Mouse (Mus musculus): ENCODE measurements around the gene Sp1.

Gene Sp1

GRCm38 (mm10) chr15:102433173-102433572, 27.2 kb downstream of the Sp1 start:
- DNase-seq (ENCODE audit: low read depth, low spot score), result no peak

GRCm38 (mm10) chr15:102442490-102442889, 36.5 kb downstream of the Sp1 start:
- DNase-seq (ENCODE audit: low read depth, low spot score), result peak; percentile 97

GRCm38 (mm10) chr15:102445146-102445545, 39.2 kb downstream of the Sp1 start, which contains the start of gene Amhr2:
Gene Amhr2 (plus strand): TSS chr15:102445367.
- DNase-seq (ENCODE audit: low read depth, low spot score), result no peak

- DNase-seq (ENCODE audit: low read depth, low spot score), result no peak
Measured at GRCm38 (mm10) chr15:102446448-102446847, 40.5 kb downstream of the Sp1 start.

GRCm38 (mm10) chr15:102449366-102449765, 43.4 kb downstream of the Sp1 start:
- DNase-seq (ENCODE audit: low read depth, low spot score), result no peak

GRCm38 (mm10) chr15:102450928-102451327, 45.0 kb downstream of the Sp1 start:
- peak; percentile 51 for DNase-seq (ENCODE audit: low read depth, low spot score)

GRCm38 (mm10) chr15:102451666-102452430, 45.9 kb downstream of the Sp1 start:
- no peak for DNase-seq (ENCODE audit: low read depth, low spot score)

- no peak for DNase-seq (ENCODE audit: low read depth, low spot score)
Measured at GRCm38 (mm10) chr15:102455993-102456392, 50.0 kb downstream of the Sp1 start.

GRCm38 (mm10) chr15:102458050-102458736, 52.2 kb downstream of the Sp1 start:
- no peak for DNase-seq (ENCODE audit: low read depth, low spot score)

GRCm38 (mm10) chr15:102458904-102459317, 53.0 kb downstream of the Sp1 start, which contains the start of gene Prr13:
Gene Prr13 (plus strand): TSS chr15:102459028.
- peak; percentile 100 for DNase-seq (ENCODE audit: low read depth, low spot score)

GRCm38 (mm10) chr15:102459381-102459780, 53.4 kb downstream of the Sp1 start:
- DNase-seq (ENCODE audit: low read depth, low spot score), result no peak

GRCm38 (mm10) chr15:102459847-102460246, 53.9 kb downstream of the Sp1 start:
- no peak for DNase-seq (ENCODE audit: low read depth, low spot score)

GRCm38 (mm10) chr15:102460409-102460808, 54.5 kb downstream of the Sp1 start:
- no peak for DNase-seq (ENCODE audit: low read depth, low spot score)

- DNase-seq (ENCODE audit: low read depth, low spot score), result peak; percentile 91
Measured at GRCm38 (mm10) chr15:102460971-102461370, 55.0 kb downstream of the Sp1 start.

GRCm38 (mm10) chr15:102461430-102462075, 55.6 kb downstream of the Sp1 start:
- peak; percentile 44 for DNase-seq (ENCODE audit: low read depth, low spot score)

- DNase-seq (ENCODE audit: low read depth, low spot score), result peak; percentile 70
Measured at GRCm38 (mm10) chr15:102463666-102464065, 57.7 kb downstream of the Sp1 start.

- DNase-seq (ENCODE audit: low read depth, low spot score), result no peak
Measured at GRCm38 (mm10) chr15:102468675-102469370, 62.9 kb downstream of the Sp1 start.

GRCm38 (mm10) chr15:102470183-102470604, 64.3 kb downstream of the Sp1 start, which contains the start of gene Pcbp2:
Gene Pcbp2 (plus strand): TSS chr15:102470539.
- DNase-seq (ENCODE audit: low read depth, low spot score), result peak; percentile 99

- DNase-seq (ENCODE audit: low read depth, low spot score), result peak; percentile 74
Measured at GRCm38 (mm10) chr15:102470605-102471294, 64.8 kb downstream of the Sp1 start.

- DNase-seq (ENCODE audit: low read depth, low spot score), result no peak
Measured at GRCm38 (mm10) chr15:102471295-102471645, 65.3 kb downstream of the Sp1 start.

GRCm38 (mm10) chr15:102471727-102472126, 65.8 kb downstream of the Sp1 start:
- no peak for DNase-seq (ENCODE audit: low read depth, low spot score)
